Mouse (Mus musculus): ENCODE data around the gene Med13l. TPM values are rescaled to one million over a fixed set of nuclear protein-coding genes. Genes with fewer than 3 reads are reported as not detected.
A peak's percentile ranks its signal among the peaks of the same experiment; 100 is the strongest.

Med13l gene
- polyA plus RNA-seq, 1 experiment from 2014 or later, result 23.9 TPM

DNA sequence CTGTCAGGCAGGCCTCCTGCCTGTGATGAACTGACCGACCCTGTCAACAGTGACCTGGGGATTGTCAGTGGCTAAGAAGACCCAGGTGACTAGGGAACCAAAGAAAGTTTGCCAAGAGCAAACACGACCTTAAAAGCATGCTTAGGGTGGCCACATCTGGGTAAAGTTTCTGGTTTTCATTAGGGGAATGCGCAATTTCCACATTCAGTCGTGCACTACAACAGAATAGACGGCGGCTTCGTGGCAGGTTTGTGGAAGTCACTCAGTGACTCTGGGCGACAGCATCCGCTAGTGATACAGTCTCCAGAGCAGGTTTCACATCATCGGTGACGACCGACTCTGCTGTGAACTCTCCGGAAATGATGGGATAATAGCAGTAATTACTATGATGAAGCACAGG is 34.0 kb upstream of the Med13l start:
- Histone ChIP-seq H3K4me1 (peaks cover 5% of the 10 kb centered on the region; the same call in 1 of the 2 replicates), H3K36me3 (no peaks in the 10 kb centered on the region), H3K4me3 (no peak overlapping the region), H3K9ac (replicated peaks) (no peak overlapping the region), H3K4me2 (replicated peaks) (no peak overlapping the region), H3K27ac (replicated peaks) (no peak overlapping the region), H3K9me3 (no peaks in the 10 kb centered on the region), H3K27me3 (no peaks in the 10 kb centered on the region)
- ATAC-seq (replicated peaks), result no peak
- WGBS, result 85% methylated on average over 13 of the region's 13 CpGs

- Histone ChIP-seq H3K9ac (replicated peaks) (no peak overlapping the region), H3K4me2 (replicated peaks) (no peak overlapping the region), H3K4me3 (no peak overlapping the region), H3K27me3 (no peaks in the 10 kb centered on the region), H3K27ac (replicated peaks) (no peak overlapping the region), H3K36me3 (no peaks in the 10 kb centered on the region), H3K9me3 (no peaks in the 10 kb centered on the region), H3K4me1 (peaks cover 11% of the 10 kb centered on the region)
- no peak for ATAC-seq (replicated peaks)
- 17% methylated on average over 7 of the region's 7 CpGs for WGBS
Observed at GRCm38 (mm10) chr5:118529241-118529640, 31.2 kb upstream of the Med13l start.

- H3K36me3 ChIP-seq, result no peaks in the 10 kb centered on the region
- H3K27ac ChIP-seq (replicated peaks), result peak overlapping the region; percentile 48; the same call in 1 of the 2 replicates
- peaks cover 15% of the 10 kb centered on the region for H3K4me1 ChIP-seq
- H3K4me2 ChIP-seq (replicated peaks), result no peak overlapping the region
- H3K9me3 ChIP-seq, result no peaks in the 10 kb centered on the region
- no peak for ATAC-seq (replicated peaks)
- H3K27me3 ChIP-seq, result no peaks in the 10 kb centered on the region
- no peak overlapping the region for H3K4me3 ChIP-seq
- 7% methylated on average over 13 of the region's 13 CpGs for WGBS
- H3K9ac ChIP-seq (replicated peaks), result no peak overlapping the region
Observed at GRCm38 (mm10) chr5:118532125-118532524, 28.4 kb upstream of the Med13l start.

DNA sequence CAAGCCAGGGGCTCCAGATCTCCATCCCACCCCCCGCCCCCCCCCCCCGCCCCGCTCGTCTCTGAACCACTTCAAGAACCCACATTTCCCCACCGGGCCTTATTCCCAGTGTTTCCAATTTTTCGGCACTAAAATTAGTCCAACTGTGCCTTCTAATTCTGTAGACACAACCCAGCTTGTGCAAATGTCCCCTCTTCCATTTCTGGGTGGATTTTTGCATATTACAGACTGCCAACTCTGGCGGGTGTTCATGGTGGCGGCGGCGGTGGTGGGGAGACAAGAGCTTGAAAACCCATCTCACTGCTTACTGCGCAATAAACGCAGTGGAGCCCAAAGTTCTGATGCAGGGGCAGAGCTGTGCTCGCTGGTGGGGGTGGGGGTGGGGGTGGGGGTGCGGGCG is 27.8 kb upstream of the Med13l start:
- Histone ChIP-seq H3K4me2 (replicated peaks) (no peak overlapping the region), H3K9me3 (no peaks in the 10 kb centered on the region), H3K36me3 (no peaks in the 10 kb centered on the region), H3K9ac (replicated peaks) (no peak overlapping the region), H3K4me3 (no peak overlapping the region), H3K27ac (replicated peaks) (peak overlapping the region; percentile 48; the same call in 1 of the 2 replicates), H3K27me3 (no peaks in the 10 kb centered on the region), H3K4me1 (peaks cover 15% of the 10 kb centered on the region)
- no peak for ATAC-seq (replicated peaks)
- WGBS, result 52% methylated on average over 13 of the region's 15 CpGs

GRCm38 (mm10) chr5:118534407-118534921 is 26.0 kb upstream of the Med13l start:
- H3K27ac ChIP-seq (replicated peaks), result peak overlapping the region; percentile 37; the same call in 1 of the 2 replicates
- H3K9me3 ChIP-seq, result no peaks in the 10 kb centered on the region
- no peak for ATAC-seq (replicated peaks)

GRCm38 (mm10) chr5:118535130-118535529 is 25.3 kb upstream of the Med13l start:
- WGBS, result 58% methylated on average over 8 of the region's 8 CpGs
- Histone ChIP-seq H3K27ac (replicated peaks) (peak overlapping the region; percentile 61; the same call in 1 of the 2 replicates), H3K9ac (replicated peaks) (no peak overlapping the region)

More at GRCm38 (mm10) chr5:118534407-118534921, 26.0 kb upstream of the Med13l start:
- Histone ChIP-seq H3K9ac (replicated peaks) (no peak overlapping the region), H3K4me3 (no peak overlapping the region), H3K4me2 (replicated peaks) (no peak overlapping the region), H3K36me3 (no peaks in the 10 kb centered on the region), H3K4me1 (peaks cover 12% of the 10 kb centered on the region), H3K27me3 (no peaks in the 10 kb centered on the region)
- WGBS, result 71% methylated on average over 9 of the region's 9 CpGs

DNA sequence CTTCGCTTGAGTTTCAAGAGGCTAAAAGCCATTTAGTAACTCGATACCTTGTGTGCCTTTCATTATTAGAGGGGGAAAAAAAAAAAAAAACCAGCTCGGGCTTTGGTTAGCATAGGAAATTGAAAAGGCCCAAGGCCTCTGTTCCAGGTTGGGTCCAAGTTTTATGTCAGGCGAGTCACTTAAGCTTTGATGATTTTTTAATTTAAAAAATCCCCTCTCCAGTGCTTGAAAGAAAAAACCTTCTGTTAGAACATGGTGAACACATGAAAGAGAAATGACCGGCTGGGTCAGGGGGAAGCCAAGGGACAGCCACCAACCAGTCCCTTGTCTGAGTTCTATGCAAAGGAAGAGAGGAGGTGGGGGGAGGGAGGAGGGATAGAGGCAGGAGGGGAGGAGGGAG is 22.0 kb upstream of the Med13l start:
- no peak overlapping the region for H3K4me2 ChIP-seq (replicated peaks)
- no peak overlapping the region for H3K9ac ChIP-seq (replicated peaks)
- no peak for ATAC-seq (replicated peaks)
- H3K4me1 ChIP-seq, result peaks cover 3% of the 10 kb centered on the region; the same call in 1 of the 2 replicates
- 0 out of 2 replicates have a peak, but pooled peaks cover 4% of the 10 kb centered on the region for H3K9me3 ChIP-seq
- no peaks in the 10 kb centered on the region for H3K36me3 ChIP-seq
- H3K27me3 ChIP-seq, result no peaks in the 10 kb centered on the region
- no peak overlapping the region for H3K4me3 ChIP-seq
- 15% methylated on average over 5 of the region's 5 CpGs for WGBS
- no peak overlapping the region for H3K27ac ChIP-seq (replicated peaks)

More at GRCm38 (mm10) chr5:118535130-118535529, 25.3 kb upstream of the Med13l start:
- Histone ChIP-seq H3K4me3 (no peak overlapping the region), H3K36me3 (no peaks in the 10 kb centered on the region), H3K4me2 (replicated peaks) (no peak overlapping the region), H3K9me3 (no peaks in the 10 kb centered on the region), H3K4me1 (peaks cover 10% of the 10 kb centered on the region), H3K27me3 (no peaks in the 10 kb centered on the region)
- ATAC-seq (replicated peaks), result no peak

DNA sequence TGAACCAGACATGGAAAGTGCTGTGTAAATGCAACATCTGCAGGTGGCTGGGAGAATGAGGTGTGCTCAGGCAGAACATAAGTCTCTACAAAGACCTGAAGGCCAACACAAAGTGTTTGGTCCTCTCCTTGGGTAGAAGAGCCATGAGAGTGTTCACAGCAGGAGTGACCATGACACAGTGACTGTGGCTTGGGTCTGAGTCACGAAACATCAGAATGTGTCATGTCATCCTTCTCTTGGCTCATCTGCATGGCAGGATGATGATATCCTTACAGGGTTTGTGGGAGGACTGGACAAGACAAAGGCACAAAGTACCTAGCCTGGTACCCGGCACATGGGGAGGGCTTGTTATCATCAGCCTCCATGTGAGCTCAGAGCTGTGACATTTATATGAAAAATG is 16.7 kb upstream of the Med13l start:
- no peak overlapping the region for H3K4me2 ChIP-seq (replicated peaks)
- H3K4me3 ChIP-seq, result no peak overlapping the region
- no peaks in the 10 kb centered on the region for H3K36me3 ChIP-seq
- no peaks in the 10 kb centered on the region for H3K27me3 ChIP-seq
- 0 out of 2 replicates have a peak, but pooled peaks cover 4% of the 10 kb centered on the region for H3K9me3 ChIP-seq
- no peak for ATAC-seq (replicated peaks)
- no peak overlapping the region for H3K27ac ChIP-seq (replicated peaks)
- 87% methylated on average over 2 of the region's 2 CpGs for WGBS
- no peak overlapping the region for H3K9ac ChIP-seq (replicated peaks)
- H3K4me1 ChIP-seq, result no peaks in the 10 kb centered on the region

DNA sequence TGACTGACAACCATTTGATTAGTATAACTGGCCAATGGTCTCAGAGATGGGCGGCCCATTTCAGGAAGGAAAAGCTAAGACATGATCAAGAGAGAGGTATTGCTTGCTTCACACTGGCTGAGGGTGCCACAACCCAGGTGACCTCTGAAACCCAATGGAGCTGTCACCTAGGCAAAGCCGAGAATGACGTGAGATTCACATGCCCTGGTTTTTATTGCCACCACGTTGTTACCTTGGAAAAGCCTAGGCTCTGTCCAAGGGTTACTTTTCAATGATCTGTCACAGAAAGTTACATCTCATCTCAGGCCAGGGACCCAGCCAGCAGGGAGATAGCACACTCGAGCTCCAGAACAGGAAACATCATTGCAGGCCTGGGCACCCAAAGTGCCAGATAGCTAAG is 10.0 kb upstream of the Med13l start:
- WGBS, result 78% methylated on average over 5 of the region's 5 CpGs
- no peak for ATAC-seq (replicated peaks)
- Histone ChIP-seq H3K9me3 (no peaks in the 10 kb centered on the region), H3K4me1 (no peaks in the 10 kb centered on the region), H3K36me3 (no peaks in the 10 kb centered on the region), H3K4me3 (no peak overlapping the region), H3K9ac (replicated peaks) (no peak overlapping the region), H3K4me2 (replicated peaks) (no peak overlapping the region), H3K27me3 (no peaks in the 10 kb centered on the region), H3K27ac (replicated peaks) (no peak overlapping the region)

DNA sequence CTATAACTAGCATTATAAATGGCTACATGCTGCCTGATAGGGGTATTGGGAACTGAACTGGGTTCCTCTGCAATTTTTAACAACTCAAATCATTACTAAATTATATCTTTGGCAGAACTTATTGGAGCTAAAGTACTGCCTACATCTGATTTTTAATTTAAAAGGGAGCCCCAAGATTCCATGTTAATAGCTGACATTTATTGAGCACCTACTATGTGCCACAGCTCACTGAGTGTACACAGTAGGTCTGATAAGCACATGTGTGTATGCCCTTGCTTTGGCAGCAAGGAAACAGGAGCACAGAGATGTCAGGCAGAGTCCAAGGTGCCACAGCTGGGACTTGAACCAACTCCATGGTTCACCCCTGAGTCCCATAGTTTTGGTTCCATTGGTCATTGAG is 7.2 kb upstream of the Med13l start:
- Histone ChIP-seq H3K36me3 (no peaks in the 10 kb centered on the region), H3K27ac (replicated peaks) (no peak overlapping the region), H3K4me3 (no peak overlapping the region), H3K9ac (replicated peaks) (no peak overlapping the region), H3K4me2 (replicated peaks) (no peak overlapping the region), H3K9me3 (no peaks in the 10 kb centered on the region), H3K27me3 (no peaks in the 10 kb centered on the region), H3K4me1 (no peaks in the 10 kb centered on the region)
- no peak for ATAC-seq (replicated peaks)

DNA sequence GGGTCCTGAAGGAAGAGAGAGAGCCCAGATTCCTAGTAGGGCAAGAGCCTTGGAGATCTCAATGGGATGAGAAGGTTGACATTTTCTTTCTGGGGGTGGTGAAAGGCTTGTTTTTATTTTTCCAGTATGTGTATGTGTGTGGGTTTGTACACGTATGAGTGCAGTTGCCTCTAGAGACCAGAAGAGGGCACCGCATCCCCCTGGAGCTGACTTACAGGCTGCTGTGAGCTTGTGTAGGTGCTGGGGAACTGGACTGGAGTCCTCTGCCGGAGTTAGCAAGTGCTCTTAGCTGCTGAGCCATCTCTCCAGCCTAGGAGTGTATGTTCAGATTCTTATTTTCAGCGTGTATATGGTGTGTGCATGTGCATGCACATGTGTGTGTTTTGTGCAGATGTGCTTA is 5.2 kb upstream of the Med13l start:
- H3K27me3 ChIP-seq, result no peaks in the 10 kb centered on the region
- 0 out of 2 replicates have a peak, but pooled peaks cover 4% of the 10 kb centered on the region for H3K4me1 ChIP-seq
- WGBS, result 96% methylated on average over 4 of the region's 4 CpGs
- H3K4me3 ChIP-seq, result no peak overlapping the region
- no peak overlapping the region for H3K9ac ChIP-seq (replicated peaks)
- no peak overlapping the region for H3K4me2 ChIP-seq (replicated peaks)
- no peak for ATAC-seq (replicated peaks)
- no peak overlapping the region for H3K27ac ChIP-seq (replicated peaks)
- H3K9me3 ChIP-seq, result no peaks in the 10 kb centered on the region
- H3K36me3 ChIP-seq, result no peaks in the 10 kb centered on the region

DNA sequence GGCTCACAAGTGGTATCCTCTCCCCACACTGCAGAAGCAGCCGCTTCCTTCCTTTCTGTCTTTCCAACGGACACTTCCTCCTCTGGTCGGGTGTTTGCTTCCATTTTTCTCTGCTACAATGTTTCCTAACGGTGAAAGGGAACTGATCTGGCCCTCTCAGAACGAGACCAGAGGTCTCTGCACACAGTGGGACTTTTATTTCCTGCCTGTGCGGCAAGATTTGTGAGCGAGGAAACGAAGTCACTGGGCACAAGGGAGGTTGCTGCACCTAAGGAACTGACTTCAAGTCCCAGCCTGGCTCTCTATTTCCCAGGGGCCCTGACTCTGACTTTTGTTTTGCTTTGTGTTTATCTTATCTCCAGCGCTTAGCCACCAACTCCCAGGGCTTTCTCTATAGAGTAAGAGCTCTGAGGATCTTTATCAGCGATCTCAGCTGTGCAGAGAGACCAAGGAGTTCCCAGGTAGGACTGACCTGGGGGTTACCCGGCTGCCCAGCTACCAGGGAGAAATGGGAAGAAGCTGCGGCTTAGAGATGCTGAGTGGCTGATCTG is 4.0 kb upstream of the Med13l start:
- H3K27ac ChIP-seq (replicated peaks), result no peak overlapping the region
- WGBS, result 40% methylated on average over 12 of the region's 12 CpGs
- H3K9ac ChIP-seq (replicated peaks), result no peak overlapping the region
- H3K4me1 ChIP-seq, result 0 out of 2 replicates have a peak, but pooled peaks cover 4% of the 10 kb centered on the region
- H3K4me3 ChIP-seq, result no peak overlapping the region
- H3K9me3 ChIP-seq, result no peaks in the 10 kb centered on the region
- no peaks in the 10 kb centered on the region for H3K27me3 ChIP-seq
- ATAC-seq (replicated peaks), result no peak
- H3K4me2 ChIP-seq (replicated peaks), result no peak overlapping the region
- H3K36me3 ChIP-seq, result no peaks in the 10 kb centered on the region

GRCm38 (mm10) chr5:118558841-118559240 is 1.6 kb upstream of the Med13l start:
- Histone ChIP-seq H3K9me3 (no peaks in the 10 kb centered on the region), H3K27me3 (no peaks in the 10 kb centered on the region), H3K4me1 (peaks cover 26% of the 10 kb centered on the region), H3K27ac (replicated peaks) (no peak overlapping the region), H3K4me3 (no peak overlapping the region), H3K9ac (replicated peaks) (no peak overlapping the region), H3K36me3 (no peaks in the 10 kb centered on the region), H3K4me2 (replicated peaks) (no peak overlapping the region)
- no peak for ATAC-seq (replicated peaks)
- WGBS, result 89% methylated on average over 6 of the region's 6 CpGs
